Mouse (Mus musculus) thymus, adult 2 months (tissue): ENCODE results near the gene G6pc.

ENCODE experiments used
- CTCF ChIP-seq: fragments of 200-500 bp; IDR thresholded peaks from 2 replicates; pipeline ENCODE4 v1.5.1; 2012; ENCODE audit warnings: mild to moderate bottlenecking, control low read depth, low read length, moderate library complexity, borderline replicate concordance; ENCODE audit not compliant: control insufficient read depth, poor library complexity, insufficient read depth; ENCODE audit errors: extremely low read depth
- POLR2A ChIP-seq: fragments of 200-500 bp; IDR thresholded peaks from 2 replicates; pipeline ENCODE4 v1.6.1; 2012; ENCODE audit warnings: mild to moderate bottlenecking, low read length, control low read depth, moderate library complexity; ENCODE audit not compliant: control insufficient read depth, poor library complexity, insufficient read depth; ENCODE audit errors: extremely low read depth

DNA sequence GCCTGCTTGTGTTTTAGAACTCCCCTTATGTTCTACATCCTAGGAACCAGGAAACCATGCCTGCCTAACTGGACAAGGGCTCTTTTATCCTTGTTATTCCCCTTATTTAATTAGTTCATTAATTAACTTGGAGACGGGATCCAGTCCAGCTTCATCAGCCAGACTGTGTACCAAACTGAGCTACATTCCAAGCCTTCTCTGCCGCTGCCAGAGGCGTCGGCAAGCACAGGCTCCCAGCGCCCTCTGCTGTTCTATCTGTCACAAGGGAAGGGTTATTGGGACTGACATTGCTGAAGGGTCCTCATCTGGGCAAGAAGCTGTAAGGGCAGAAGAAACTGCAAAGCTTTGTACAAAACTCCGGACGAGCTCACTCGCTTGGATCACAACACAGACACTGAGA, 27.7 kb downstream of the G6pc start:
- TF ChIP-seq POLR2A (no peak), CTCF (peak; percentile 84)
